Mouse (Mus musculus): Measurements from ENCODE around the gene Tomm7.
"Not testable (repeated sequence)": the region's sequence is repeated elsewhere in the genome, so short reads cannot be mapped to it uniquely, and the experiment has no call there.

Gene Tomm7

DNA sequence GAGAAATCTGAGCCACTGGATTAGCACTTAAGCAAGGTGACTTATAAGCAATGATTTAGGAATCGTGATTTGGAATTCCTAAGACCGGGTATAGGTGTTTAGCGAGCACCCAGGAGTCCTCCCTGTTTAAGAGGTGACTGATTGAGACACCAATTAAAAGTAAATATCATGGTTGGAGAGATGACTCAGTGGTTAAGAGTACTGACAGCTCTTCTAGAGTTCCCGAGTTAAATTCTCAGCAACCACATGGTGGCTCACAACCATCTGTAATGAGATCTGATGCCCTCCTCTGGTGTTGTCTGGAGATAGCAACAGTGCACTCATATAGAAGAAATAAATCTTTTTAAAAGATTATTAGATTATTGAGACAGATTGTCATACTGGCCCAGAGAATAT, 7.2 kb upstream of the Tomm7 start:
- peak; percentile 34 for DNase-seq (ENCODE audit: low spot score)

DNA sequence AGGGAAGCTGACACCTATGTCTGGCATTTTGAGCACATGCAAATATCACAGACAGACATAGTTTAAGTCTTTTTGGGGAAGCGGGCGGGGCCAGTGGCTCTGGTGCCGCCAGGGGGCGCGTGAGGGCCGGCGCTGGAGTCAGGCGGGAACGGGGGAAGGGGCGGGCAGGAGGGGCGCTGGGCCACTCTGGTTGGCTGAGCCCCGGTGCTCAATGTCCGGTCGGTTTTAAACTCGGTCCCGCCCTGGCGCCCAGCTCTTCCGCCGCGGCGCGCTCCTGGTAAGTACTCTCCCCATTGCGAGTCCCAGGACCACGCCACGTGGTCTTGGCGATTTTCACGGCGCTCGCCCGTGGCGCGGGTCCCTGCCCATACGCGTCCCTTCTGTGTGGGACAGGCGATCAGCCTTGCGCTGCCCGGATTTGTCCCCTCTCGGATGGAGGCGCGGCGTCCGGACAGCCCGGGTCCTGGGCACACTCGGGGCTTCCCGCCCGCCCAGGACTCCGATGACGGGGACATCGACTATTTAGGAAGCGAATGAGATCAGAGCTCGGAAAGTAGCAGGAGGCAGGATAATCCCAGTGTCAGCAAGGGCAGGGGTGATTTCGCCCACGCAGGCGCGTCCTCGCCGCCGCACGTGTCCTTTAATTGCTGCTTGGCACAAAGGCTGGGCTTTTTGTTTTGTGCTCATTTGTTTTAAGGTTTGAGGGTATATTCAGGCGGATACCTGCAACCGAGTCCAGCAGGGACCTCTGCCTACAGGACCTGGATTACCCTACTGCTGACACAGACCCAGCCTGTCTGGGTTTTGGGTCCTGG, 6.6 kb upstream of the Tomm7 start:
- peak; percentile 91 for DNase-seq (ENCODE audit: low spot score)

DNA sequence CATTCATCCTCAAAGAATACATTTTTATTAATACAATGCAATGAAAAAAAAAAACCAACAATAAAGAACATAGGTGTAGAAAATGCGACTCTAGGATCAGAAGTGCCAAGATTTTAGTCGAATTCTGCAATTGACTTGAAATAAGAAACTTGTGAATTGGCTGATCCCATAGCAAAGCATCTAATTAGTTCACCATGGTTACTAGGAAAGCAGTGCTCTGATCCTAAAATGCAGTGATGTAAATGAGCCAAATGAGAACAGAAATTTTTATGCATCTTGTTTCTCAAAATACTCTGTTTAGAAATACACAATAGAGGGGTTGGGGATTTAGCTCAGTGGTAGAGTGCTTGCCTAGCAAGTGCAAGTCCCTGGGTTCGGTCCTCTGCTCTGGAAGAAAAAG, 1.2 kb upstream of the Tomm7 start:
- no peak for DNase-seq (ENCODE audit: low spot score)

DNA sequence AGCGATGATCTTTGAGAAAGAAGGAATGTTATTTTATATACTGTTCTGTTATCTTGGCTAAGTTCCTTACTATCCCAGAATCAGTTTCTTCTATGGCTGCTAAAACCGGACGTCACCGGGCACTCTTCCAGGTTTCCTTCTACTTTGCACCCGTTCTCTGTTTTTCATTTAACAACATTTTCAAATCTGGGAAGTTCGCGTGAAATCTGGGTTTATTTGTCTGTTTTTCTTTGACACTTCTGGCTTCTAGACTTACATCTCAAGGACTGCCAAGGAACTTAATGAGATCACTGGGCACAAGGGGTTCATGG, 525 bp upstream of the Tomm7 start:
- DNase-seq (ENCODE audit: low spot score): no peak

DNA sequence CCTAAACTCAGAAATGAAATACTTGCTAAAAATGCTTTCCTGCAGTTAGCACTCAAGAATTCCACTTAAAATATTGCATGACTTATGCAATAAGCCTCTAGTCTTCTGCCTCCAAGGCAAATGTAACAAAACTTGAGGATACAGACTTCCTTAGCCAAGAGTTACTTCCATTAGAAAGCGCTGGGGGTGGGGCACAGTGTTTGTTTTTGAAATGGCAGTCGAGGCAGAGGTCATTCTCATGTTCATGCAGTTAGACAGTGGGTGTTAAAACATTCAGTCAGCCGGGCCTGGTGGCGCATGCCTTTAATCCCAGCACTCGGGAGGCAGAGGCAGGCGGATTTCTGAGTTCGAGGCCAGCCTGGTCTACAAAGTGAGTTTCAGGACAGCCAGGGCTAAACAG, 5.8 kb downstream of the Tomm7 start:
- no peak for DNase-seq (ENCODE audit: low spot score)

DNA sequence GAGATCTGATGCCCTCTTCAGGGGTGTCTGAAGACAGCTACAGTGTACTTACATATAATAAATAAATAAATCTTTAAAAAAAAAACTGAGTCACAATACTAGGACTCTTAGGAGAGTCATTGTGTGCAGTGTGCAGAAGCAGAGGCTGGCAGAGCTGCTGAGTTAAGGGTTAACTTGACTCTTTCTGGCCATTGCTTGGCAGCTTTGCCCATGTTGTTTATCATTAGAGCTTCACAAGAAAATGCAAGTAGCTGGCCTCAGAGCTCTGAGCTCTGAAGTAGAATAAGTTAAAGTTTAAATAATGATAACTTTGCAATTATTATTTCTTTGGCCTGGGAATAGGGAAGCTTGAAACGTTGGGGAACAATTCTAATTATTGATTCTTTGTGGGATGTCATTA, 8.3 kb downstream of the Tomm7 start:
- DNase-seq (ENCODE audit: low spot score): not testable (repeated sequence)

DNA sequence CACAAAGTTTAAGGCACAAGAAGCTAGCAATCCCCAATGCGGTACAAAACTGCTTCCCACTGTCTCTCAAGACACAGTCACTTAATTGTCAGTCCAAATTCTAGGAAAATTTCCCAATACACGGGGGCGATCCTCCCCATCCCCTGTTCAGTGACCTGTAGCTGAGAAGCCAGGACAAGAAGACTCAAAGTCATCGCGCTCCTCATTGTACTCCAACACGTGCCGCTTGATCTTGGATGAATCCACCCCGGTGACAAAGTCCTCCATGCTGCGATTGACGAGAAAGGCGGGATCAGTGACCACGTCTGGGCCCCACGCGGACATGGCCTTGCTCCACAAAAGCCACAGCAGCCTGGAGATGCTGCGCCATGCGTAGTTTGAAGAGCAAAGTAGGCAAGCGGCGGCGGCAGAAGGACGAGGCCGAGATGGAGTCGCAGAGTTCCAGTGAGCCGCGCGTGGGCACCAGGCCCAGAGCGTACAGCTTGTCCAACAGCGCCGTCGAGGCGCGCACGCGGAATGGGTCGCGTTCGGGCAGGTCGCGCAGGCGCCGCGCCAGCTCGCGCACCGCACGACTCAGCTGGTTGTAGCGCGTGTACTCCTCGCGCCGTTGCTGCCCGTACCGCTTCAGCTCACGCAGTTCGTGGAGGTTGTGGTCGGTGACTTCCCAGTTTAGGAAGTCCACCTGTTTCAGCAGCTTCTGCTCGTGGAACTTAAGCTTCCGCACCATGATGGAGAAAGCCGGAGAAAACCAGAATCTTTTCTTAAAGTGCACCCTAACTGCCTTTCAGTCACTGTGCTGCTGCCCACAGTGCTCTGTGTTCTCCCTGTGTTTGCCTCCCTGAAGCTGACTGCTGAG, 12.8 kb downstream of the Tomm7 start:
- no peak for DNase-seq (ENCODE audit: low spot score)

DNA sequence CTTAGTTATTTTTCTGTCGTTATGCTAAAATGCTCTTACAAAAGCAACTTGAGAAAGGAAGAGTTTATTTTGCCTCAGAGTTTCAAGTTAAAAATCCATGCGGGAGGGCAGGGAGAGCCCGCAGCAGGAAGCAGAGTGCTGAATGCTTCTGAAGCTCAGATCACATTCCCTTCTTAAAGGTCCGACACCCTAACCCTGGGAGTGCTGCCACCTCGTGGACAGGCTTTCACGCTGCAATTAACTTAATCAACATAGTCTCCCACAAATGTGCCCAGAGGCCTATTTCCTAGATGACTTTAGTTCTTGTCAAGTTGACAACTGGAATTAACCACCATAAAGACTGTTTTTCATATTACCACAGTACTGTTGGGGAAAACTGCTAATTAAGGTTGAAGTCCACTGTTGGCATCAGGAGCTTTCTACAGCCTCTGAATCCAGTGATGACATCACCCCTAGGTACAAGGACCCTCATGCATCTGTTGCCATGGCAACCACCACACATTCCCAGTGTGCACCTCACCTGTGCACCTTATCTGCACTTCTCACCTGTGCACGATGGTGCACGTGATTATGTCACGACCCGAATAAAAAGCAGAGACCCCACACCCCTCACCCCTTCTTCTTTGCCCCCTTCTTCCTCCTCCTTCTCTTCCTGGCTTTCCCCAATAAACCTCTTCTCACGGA, 17.5 kb downstream of the Tomm7 start:
- peak; percentile 84 for DNase-seq (ENCODE audit: low spot score)

DNA sequence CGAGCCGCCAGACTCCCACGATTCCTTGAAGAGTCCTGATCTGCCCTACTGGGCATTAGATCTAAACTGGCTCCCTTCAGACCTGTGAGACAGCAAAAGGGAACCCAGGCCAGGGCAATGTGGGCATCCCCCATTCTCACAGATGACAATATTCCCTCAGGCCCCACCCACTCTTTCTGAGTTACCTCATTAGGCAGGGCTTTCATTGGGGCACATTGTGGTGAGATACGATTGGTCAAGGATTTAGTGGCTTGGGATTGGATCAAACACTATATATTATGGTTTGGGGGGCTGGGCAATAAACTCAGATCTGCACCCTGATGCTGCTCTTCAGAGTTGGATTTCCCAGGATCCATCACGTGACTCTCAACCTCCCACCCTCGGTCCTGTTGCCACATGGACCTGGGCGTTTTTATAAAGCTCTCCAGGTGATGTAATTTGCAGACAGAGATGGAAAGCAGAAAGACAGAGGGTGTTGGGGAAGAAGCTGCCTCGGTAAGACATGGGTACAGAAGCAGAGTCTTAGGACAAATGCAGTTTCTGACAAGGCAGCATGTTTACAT, 19.7 kb downstream of the Tomm7 start:
- DNase-seq (ENCODE audit: low spot score): no peak

DNA sequence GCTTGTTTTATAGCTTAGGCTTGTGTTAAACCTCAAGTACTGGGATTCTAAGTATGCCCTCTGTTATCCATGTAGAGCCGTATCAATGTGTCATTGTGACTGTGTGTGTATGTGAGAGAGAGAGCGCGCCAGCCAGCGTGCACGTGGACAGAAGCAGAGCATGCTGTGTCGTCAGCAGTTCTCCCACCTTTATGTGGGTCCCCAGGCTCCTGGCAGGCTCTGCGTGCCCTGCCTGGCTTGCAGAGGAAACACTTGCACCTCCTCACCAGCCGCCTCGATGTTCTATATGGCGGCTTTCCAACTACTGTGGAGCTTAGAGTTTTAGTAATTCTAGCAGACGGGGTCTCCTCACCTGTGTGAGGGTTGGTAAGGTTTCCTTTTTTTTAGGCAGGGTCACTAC, 21.7 kb downstream of the Tomm7 start:
- DNase-seq (ENCODE audit: low spot score): no peak

DNA sequence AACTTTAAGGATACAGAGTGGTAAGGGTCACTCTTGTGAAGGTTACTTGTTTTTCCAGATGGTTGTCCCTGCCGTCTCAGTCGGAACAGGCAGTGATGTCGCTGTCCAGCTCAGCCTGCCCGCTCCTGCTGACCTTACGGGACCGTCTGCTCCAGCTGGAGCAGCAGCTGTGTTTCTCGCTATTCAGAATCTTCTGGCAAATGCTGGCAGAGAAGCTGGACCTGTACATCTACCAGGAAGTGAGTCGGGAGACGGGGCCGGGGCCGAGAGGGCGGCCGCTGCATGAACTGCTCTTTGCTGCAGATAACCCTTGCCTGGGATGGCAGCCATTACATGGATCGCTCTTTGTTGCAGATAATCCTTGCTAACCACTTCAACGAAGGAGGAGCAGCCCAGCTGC, 27.3 kb downstream of the Tomm7 start:
- DNase-seq (ENCODE audit: low spot score): no peak

DNA sequence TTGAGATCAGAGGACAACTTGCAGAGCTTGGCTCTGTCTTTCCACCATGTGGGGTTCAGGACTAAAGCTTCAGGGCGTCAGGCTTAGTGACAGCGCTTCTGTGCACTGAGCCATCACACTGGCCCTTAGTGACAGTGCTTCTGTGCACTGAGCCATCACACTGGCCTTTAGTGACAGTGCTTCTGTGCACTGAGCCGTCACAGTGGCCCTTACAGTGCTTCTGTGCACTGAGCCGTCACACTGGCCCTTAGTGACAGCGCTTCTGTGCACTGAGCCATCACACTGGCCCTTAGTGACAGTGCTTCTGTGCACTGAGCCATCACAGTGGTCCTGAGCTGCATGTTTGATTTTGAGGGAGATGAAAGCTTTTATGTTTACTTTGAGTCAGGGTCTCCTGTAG, 29.1 kb downstream of the Tomm7 start:
- no peak for DNase-seq (ENCODE audit: low spot score)

DNA sequence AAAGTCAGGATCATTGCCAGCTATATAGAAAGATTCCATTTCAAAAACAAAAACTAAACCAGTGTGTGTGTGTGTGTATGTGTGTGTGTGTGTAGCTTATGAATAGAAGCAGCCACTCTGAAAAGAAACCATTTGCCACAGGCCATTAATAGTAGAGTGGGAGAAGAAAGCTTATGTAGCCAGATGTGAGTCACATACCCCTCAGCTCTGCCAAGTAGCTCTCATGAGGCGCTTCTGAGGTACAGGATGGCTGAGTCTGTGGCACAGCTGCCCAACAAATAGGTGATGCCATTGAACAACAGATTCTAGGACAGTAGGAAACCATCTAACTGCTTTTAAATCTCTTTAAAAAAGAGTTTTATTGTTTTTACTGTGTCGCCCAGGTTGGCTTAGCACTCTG, 51.2 kb downstream of the Tomm7 start:
- no peak for DNase-seq (ENCODE audit: low spot score)

DNA sequence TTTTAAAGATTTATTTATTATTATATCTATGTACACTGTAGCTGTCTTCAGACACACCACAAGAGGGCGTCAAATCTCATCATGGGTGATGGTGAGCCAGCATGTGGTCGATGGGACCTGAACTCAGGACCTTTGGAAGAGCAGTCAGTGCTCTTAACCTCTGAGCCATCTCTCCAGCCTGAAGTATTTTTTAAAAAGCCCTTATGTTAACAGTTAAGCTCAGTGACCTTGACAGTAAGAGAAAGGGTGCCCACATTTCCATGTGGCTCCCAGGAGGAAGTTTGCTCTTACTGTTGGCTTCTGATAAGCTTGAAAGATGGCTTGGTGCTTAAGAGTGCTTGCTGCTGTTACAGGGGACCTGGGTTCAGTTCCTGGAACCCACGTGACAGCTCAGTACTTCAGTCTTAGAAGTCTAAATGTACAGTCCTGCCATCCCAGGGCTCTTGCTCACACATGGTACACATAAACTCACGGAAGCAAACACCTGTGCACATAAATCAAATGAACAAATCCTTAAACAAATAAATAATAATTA, 54.8 kb downstream of the Tomm7 start:
- DNase-seq (ENCODE audit: low spot score): no peak

Measured in embryo, embryonic 10.5 days (tissue).